Mouse (Mus musculus) lung, postnatal 0 days (tissue): ENCODE measurements around the gene Kbtbd4. TPM values are rescaled to one million over a fixed set of nuclear protein-coding genes. Genes with fewer than 3 reads are reported as not detected.

ENCODE experiments used
- ATAC-seq: fragments of 200-750 bp; cut with Nextera tagmentation; 2 replicates; pipeline ENCODE4 v1.8.0; 2017; ENCODE audit warnings: moderate library complexity
- DNase-seq: peaks from one replicate; pipeline ENCODE4 v3.0.0-alpha.2; 2016; ENCODE audit warnings: low spot score
- H3K27ac ChIP-seq: fragments of 300-500 bp; sonication (generic); 2 replicates; pipeline ENCODE4 v1.5.1; 2014; ENCODE audit warnings: antibody characterized with exemption, mild to moderate bottlenecking, low read length, mixed read lengths
- H3K27me3 ChIP-seq: fragments of 300-500 bp; sonication (generic); replicated peaks from 2 replicates; pipeline ENCODE4 v1.6.1; 2014; ENCODE audit warnings: low read length, mixed read lengths; ENCODE audit not compliant: insufficient read depth
- H3K36me3 ChIP-seq: fragments of 300-500 bp; sonication (generic); 2 replicates; pipeline ENCODE4 v1.6.1; 2014; ENCODE audit warnings: low read length, mixed read lengths; ENCODE audit not compliant: insufficient read depth
- H3K4me1 ChIP-seq: fragments of 300-500 bp; sonication (generic); 2 replicates; pipeline ENCODE4 v1.6.1; 2014; ENCODE audit warnings: antibody characterized with exemption, low read depth, low read length, mixed read lengths; ENCODE audit not compliant: insufficient read depth
- H3K4me2 ChIP-seq: fragments of 300-500 bp; sonication (generic); replicated peaks from 2 replicates; pipeline ENCODE4 v1.6.1; 2014; ENCODE audit warnings: low read depth, mild to moderate bottlenecking, low read length, moderate library complexity, mixed read lengths
- H3K4me3 ChIP-seq: fragments of 300-500 bp; sonication (generic); 2 replicates; pipeline ENCODE4 v1.5.1; 2014; ENCODE audit warnings: low read depth, low read length
- H3K9ac ChIP-seq: fragments of 300-500 bp; sonication (generic); replicated peaks from 2 replicates; pipeline ENCODE4 v1.6.1; 2014; ENCODE audit warnings: low read depth, mild to moderate bottlenecking
- H3K9me3 ChIP-seq: fragments of 300-500 bp; sonication (generic); 2 replicates; pipeline ENCODE4 v1.6.1; 2016; ENCODE audit warnings: low read length, mixed read lengths
- CTCF ChIP-seq: IDR thresholded peaks from 2 replicates; pipeline ENCODE4 v1.5.1; 2016; ENCODE audit warnings: antibody characterized with exemption, mild to moderate bottlenecking
- EP300 ChIP-seq: IDR thresholded peaks from 2 replicates; pipeline ENCODE4 v1.6.1; 2016; ENCODE audit warnings: antibody characterized with exemption, mild to moderate bottlenecking, control low read depth
- WGBS: fragments of 180-500 bp; shearing (Covaris S2); extraction: QIAGEN DNeasy Blood & Tissue Kit; methylation state at CpG from one replicate; pipeline ENCODE4 v1.1.7; 2014; 5-methylcytosine and 5-hydroxymethylcytosine counted together
- polyA plus RNA-seq: library from polyadenylated mRNA; unstranded; fragments of >200 nt; fragmentation: Nextera tagmentation; extraction: Ambion mirVana; gene quantifications from 2 replicates; pipeline ENCODE4 v1.2.1, GENCODE M21; 2015

Gene Kbtbd4
- polyA plus RNA-seq, 1 experiment from 2014 or later, result 18.1 TPM

- Histone ChIP-seq H3K27me3 (no peaks in the 10 kb centered on the region), H3K9ac (0 out of 2 replicates have a peak overlapping the region, but pooled peaks have one; percentile 8), H3K9me3 (no peaks in the 10 kb centered on the region), H3K36me3 (peaks cover 13% of the 10 kb centered on the region; the same call in 1 of the 2 replicates), H3K4me1 (no peaks in the 10 kb centered on the region; the same call in 1 of the 2 replicates), H3K27ac (no peak overlapping the region), H3K4me3 (no peak overlapping the region), H3K4me2 (no peak overlapping the region)
- no peak for DNase-seq
- WGBS, result 65% methylated on average over 1 of the region's 1 CpGs
- no peak for ATAC-seq
- TF ChIP-seq EP300 (no peak), CTCF (no peak)
Measured at GRCm38 (mm10) chr2:90915516-90915915, 11.0 kb downstream of the Kbtbd4 start.

- WGBS, result 14% methylated on average over 7 of the region's 7 CpGs
- peak overlapping the region; percentile 68 for H3K4me2 ChIP-seq
- DNase-seq, result no peak
- peak overlapping the region; percentile 60 for H3K4me3 ChIP-seq
- no peaks in the 10 kb centered on the region for H3K27me3 ChIP-seq
- peak overlapping the region; percentile 92 for H3K9ac ChIP-seq
- H3K9me3 ChIP-seq, result no peaks in the 10 kb centered on the region
- H3K4me1 ChIP-seq, result no peaks in the 10 kb centered on the region; the same call in 1 of the 2 replicates
- H3K27ac ChIP-seq, result peak overlapping the region; percentile 92
- no peak for TF ChIP-seq CTCF
- peaks cover 1% of the 10 kb centered on the region; the same call in 1 of the 2 replicates for H3K36me3 ChIP-seq
- ATAC-seq, result no peak
Measured at GRCm38 (mm10) chr2:90916560-90917232, 12.2 kb downstream of the Kbtbd4 start.

- Histone ChIP-seq H3K36me3 (no peaks in the 10 kb centered on the region), H3K4me2 (peak overlapping the region; percentile 68), H3K9ac (peak overlapping the region; percentile 92), H3K4me1 (no peaks in the 10 kb centered on the region; the same call in 1 of the 2 replicates), H3K4me3 (peak overlapping the region; percentile 60), H3K27ac (peak overlapping the region; percentile 92), H3K9me3 (no peaks in the 10 kb centered on the region), H3K27me3 (no peaks in the 10 kb centered on the region)
- ATAC-seq (peak; percentile 93), DNase-seq (peak; percentile 85)
- TF ChIP-seq EP300, result no peak
- peak; percentile 15; the same call in 1 of the 2 replicates for TF ChIP-seq CTCF
- under 1% methylated on average over 63 of the region's 73 CpGs for WGBS
Measured at GRCm38 (mm10) chr2:90917233-90917998, 12.9 kb downstream of the Kbtbd4 start.

GRCm38 (mm10) chr2:90917999-90918698 lies 13.6 kb downstream of the Kbtbd4 start:
- no peaks in the 10 kb centered on the region for H3K27me3 ChIP-seq
- peak; percentile 48 for DNase-seq
- WGBS, result 9% methylated on average over 16 of the region's 16 CpGs
- peak overlapping the region; percentile 60 for H3K4me3 ChIP-seq
- H3K9me3 ChIP-seq, result no peaks in the 10 kb centered on the region
- TF ChIP-seq EP300, result no peak
- TF ChIP-seq CTCF, result no peak
- peak; percentile 66 for ATAC-seq
- H3K4me1 ChIP-seq, result no peaks in the 10 kb centered on the region; the same call in 1 of the 2 replicates
- no peaks in the 10 kb centered on the region for H3K36me3 ChIP-seq
- H3K4me2 ChIP-seq, result peak overlapping the region; percentile 68
- H3K9ac ChIP-seq, result peak overlapping the region; percentile 92
- H3K27ac ChIP-seq, result peak overlapping the region; percentile 92

GRCm38 (mm10) chr2:90921178-90921577 lies 16.6 kb downstream of the Kbtbd4 start:
- no peak overlapping the region for H3K4me3 ChIP-seq
- H3K4me1 ChIP-seq, result no peaks in the 10 kb centered on the region; the same call in 1 of the 2 replicates
- no peaks in the 10 kb centered on the region for H3K27me3 ChIP-seq
- no peak overlapping the region for H3K9ac ChIP-seq
- H3K4me2 ChIP-seq, result no peak overlapping the region
- TF ChIP-seq EP300, result no peak
- TF ChIP-seq CTCF, result no peak
- 69% methylated on average over 1 of the region's 1 CpGs for WGBS
- no peaks in the 10 kb centered on the region for H3K9me3 ChIP-seq
- DNase-seq (no peak), ATAC-seq (no peak)
- H3K27ac ChIP-seq, result no peak overlapping the region
- no peaks in the 10 kb centered on the region for H3K36me3 ChIP-seq

GRCm38 (mm10) chr2:90922636-90923035 lies 18.1 kb downstream of the Kbtbd4 start:
- H3K9ac ChIP-seq, result no peak overlapping the region
- H3K27me3 ChIP-seq, result no peaks in the 10 kb centered on the region
- no peak overlapping the region for H3K4me3 ChIP-seq
- no peak for TF ChIP-seq CTCF
- no peak for TF ChIP-seq EP300
- H3K4me2 ChIP-seq, result no peak overlapping the region
- ATAC-seq, result no peak
- no peak for DNase-seq
- no peaks in the 10 kb centered on the region for H3K4me1 ChIP-seq
- 89% methylated on average over 2 of the region's 2 CpGs for WGBS
- no peaks in the 10 kb centered on the region for H3K9me3 ChIP-seq
- H3K27ac ChIP-seq, result no peak overlapping the region
- no peaks in the 10 kb centered on the region for H3K36me3 ChIP-seq
